Mouse (Mus musculus): ENCODE results near the gene Trf. TPM values are rescaled to one million over a fixed set of nuclear protein-coding genes. Genes with fewer than 3 reads are reported as not detected.

The Trf gene
- polyA plus RNA-seq, 1 experiment from 2014 or later = 44.0 TPM

- ATAC-seq (ENCODE audit: insufficient number of reproducible peaks, insufficient read depth, low FRiP score, low read depth) = no peak
- 92% methylated on average over 7 of the region's 7 CpGs for WGBS
- no peaks in the 10 kb centered on the region for H3K36me3 ChIP-seq (ENCODE audit: control insufficient read depth, insufficient read depth, low read length)
These were observed 5.5 kb downstream of the Trf start for GRCm38 (mm10) chr9:103224721-103225120.

DNA sequence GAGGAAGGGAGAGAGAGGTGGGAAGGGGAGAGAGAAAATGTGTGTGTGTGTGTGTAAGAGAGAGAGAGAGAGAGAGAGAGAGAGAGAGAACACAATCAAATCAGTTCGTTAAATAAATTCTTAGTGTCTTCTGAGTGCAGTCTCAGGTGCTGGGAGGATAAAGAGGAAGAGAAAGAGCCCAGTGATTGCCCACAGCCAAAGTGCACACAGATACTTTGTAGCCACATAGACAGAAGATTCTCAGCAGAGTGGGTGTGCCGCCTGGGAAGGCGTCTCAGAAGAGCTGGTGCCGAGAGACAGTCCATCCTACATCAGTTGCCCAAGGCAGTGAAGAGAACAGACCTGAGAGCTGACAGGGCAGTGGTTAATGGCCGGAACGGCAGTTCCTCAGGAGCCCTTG, 16.0 kb downstream of the Trf start:
- no peak for ATAC-seq (ENCODE audit: insufficient number of reproducible peaks, insufficient read depth, low FRiP score, low read depth)
- Histone ChIP-seq H3K27me3 (ENCODE audit: control insufficient read depth, insufficient read depth, low read length) (no peaks in the 10 kb centered on the region), H3K9me3 (ENCODE audit: control insufficient read depth, low read length) (no peaks in the 10 kb centered on the region), H3K4me3 (ENCODE audit: control insufficient read depth in 1 of 2, insufficient read depth in 1 of 2, low read depth in 1 of 2, low read length in 2 of 2) (no peak overlapping the region), H3K4me1 (ENCODE audit: control insufficient read depth in 2 of 2, insufficient read depth in 2 of 2, low read length in 2 of 2) (peaks cover 2 to 8% of the 10 kb centered on the region in 2 experiments; a peak in 2 of 4 replicates), H3K36me3 (ENCODE audit: control insufficient read depth, insufficient read depth, low read length) (no peaks in the 10 kb centered on the region), H3K27ac (replicated peaks in 1 of 2; ENCODE audit: control insufficient read depth in 1 of 2, insufficient read depth in 1 of 2, low read depth in 2 of 2, low read length in 2 of 2) (no peak overlapping the region), H3K9ac (ENCODE audit: low read length) (no peak overlapping the region), H3K4me2 (ENCODE audit: low read length) (no peak overlapping the region)
- 80% methylated on average over 6 of the region's 6 CpGs for WGBS

More at GRCm38 (mm10) chr9:103224721-103225120, 5.5 kb downstream of the Trf start:
- H3K9ac ChIP-seq (ENCODE audit: low read length) = no peak overlapping the region
- no peak overlapping the region for H3K4me2 ChIP-seq (ENCODE audit: low read length)
- H3K27ac ChIP-seq (replicated peaks in 1 of 2; ENCODE audit: control insufficient read depth in 1 of 2, insufficient read depth in 1 of 2, low read depth in 2 of 2, low read length in 2 of 2) = no peak overlapping the region
- no peaks in the 10 kb centered on the region for H3K27me3 ChIP-seq (ENCODE audit: control insufficient read depth, insufficient read depth, low read length)
- no peak overlapping the region for H3K4me3 ChIP-seq (ENCODE audit: control insufficient read depth in 1 of 2, insufficient read depth in 1 of 2, low read depth in 1 of 2, low read length in 2 of 2)
- no peaks in the 10 kb centered on the region for H3K9me3 ChIP-seq (ENCODE audit: control insufficient read depth, low read length)
- no peaks in the 10 kb centered on the region for H3K4me1 ChIP-seq (ENCODE audit: control insufficient read depth in 2 of 2, insufficient read depth in 2 of 2, low read length in 2 of 2)

DNA sequence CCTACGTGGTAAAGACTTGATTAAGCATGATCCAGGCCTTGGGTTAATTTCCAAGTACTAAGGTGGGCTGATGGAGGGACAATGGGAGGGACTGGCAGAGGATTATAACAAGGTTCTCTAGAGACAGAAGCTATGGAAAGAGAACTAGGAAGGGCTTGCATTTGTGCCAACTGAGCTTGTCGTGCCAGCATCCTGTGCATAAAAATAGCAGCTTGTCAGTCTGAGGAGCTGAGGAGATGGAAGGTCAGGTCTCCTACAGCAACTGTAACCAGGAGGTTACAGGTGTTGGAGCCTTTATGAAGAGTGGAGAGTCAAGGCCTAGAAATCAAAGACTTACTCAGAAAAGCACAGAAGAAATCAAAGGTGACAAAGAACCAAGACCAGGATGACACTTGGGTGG, 16.6 kb downstream of the Trf start:
- 33% methylated on average over 2 of the region's 2 CpGs for WGBS
- no peak for ATAC-seq (ENCODE audit: insufficient number of reproducible peaks, insufficient read depth, low FRiP score, low read depth)
- Histone ChIP-seq H3K4me1 (ENCODE audit: control insufficient read depth in 2 of 2, insufficient read depth in 2 of 2, low read length in 2 of 2) (peaks cover 2 to 8% of the 10 kb centered on the region in 2 experiments; a peak in 2 of 4 replicates), H3K4me3 (ENCODE audit: control insufficient read depth in 1 of 2, insufficient read depth in 1 of 2, low read depth in 1 of 2, low read length in 2 of 2) (no peak overlapping the region), H3K27me3 (ENCODE audit: control insufficient read depth, insufficient read depth, low read length) (no peaks in the 10 kb centered on the region), H3K9ac (ENCODE audit: low read length) (no peak overlapping the region), H3K9me3 (ENCODE audit: control insufficient read depth, low read length) (no peaks in the 10 kb centered on the region), H3K36me3 (ENCODE audit: control insufficient read depth, insufficient read depth, low read length) (no peaks in the 10 kb centered on the region), H3K27ac (replicated peaks in 1 of 2; ENCODE audit: control insufficient read depth in 1 of 2, insufficient read depth in 1 of 2, low read depth in 2 of 2, low read length in 2 of 2) (no peak overlapping the region), H3K4me2 (ENCODE audit: low read length) (no peak overlapping the region)

DNA sequence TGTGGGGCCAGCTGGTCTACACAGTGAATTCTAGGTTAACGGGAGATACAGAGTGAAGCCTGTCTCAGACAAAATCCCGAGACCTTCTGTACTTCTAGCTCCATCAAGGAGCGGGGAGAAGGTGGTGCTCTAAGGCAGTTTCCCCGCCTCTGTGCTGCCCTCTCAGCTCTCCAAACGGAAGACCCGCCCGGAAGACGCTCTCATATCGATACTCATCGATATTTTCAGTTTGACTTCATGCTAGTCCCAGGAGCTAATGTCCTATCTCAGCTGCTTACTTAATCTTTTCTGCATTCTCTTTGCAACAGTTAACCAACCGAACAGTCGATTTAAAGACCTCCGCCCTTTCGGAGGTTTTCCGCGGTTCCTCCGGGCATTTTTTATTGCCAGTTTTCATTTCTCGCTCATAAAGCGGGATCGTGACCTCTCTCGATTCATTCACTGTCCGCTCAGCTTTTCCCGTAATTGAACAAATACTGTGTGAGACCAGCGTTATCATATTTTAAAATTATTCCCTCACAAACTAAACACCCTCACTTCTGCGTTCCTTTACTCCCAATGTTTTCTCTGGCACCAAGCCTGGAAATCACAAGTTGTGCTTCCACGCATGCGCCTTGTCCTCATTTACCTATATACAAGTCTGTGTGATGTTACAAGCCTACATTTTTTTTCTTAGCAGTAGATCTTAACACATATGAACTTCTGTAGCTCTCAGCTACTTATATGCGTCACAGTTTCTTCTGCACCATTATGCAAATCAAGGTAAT, 17.4 kb downstream of the Trf start:
- Histone ChIP-seq H3K9ac (ENCODE audit: low read length) (0 out of 2 replicates have a peak overlapping the region, but pooled peaks have one; percentile 2), H3K27ac (replicated peaks in 1 of 2; ENCODE audit: control insufficient read depth in 1 of 2, insufficient read depth in 1 of 2, low read depth in 2 of 2, low read length in 2 of 2) (peak overlapping the region in 1 of 2 experiments; percentile 1; a peak in 1 of 4 replicates), H3K4me2 (ENCODE audit: low read length) (peak overlapping the region; percentile 50), H3K9me3 (ENCODE audit: control insufficient read depth, low read length) (no peaks in the 10 kb centered on the region), H3K4me3 (ENCODE audit: control insufficient read depth in 1 of 2, insufficient read depth in 1 of 2, low read depth in 1 of 2, low read length in 2 of 2) (peak overlapping the region; percentile 23 to 41), H3K36me3 (ENCODE audit: control insufficient read depth, insufficient read depth, low read length) (no peaks in the 10 kb centered on the region), H3K27me3 (ENCODE audit: control insufficient read depth, insufficient read depth, low read length) (no peaks in the 10 kb centered on the region), H3K4me1 (ENCODE audit: control insufficient read depth in 2 of 2, insufficient read depth in 2 of 2, low read length in 2 of 2) (peaks cover 2 to 8% of the 10 kb centered on the region in 2 experiments; a peak in 2 of 4 replicates)
- no peak for ATAC-seq (ENCODE audit: insufficient number of reproducible peaks, insufficient read depth, low FRiP score, low read depth)
- 62% methylated on average over 28 of the region's 28 CpGs for WGBS

DNA sequence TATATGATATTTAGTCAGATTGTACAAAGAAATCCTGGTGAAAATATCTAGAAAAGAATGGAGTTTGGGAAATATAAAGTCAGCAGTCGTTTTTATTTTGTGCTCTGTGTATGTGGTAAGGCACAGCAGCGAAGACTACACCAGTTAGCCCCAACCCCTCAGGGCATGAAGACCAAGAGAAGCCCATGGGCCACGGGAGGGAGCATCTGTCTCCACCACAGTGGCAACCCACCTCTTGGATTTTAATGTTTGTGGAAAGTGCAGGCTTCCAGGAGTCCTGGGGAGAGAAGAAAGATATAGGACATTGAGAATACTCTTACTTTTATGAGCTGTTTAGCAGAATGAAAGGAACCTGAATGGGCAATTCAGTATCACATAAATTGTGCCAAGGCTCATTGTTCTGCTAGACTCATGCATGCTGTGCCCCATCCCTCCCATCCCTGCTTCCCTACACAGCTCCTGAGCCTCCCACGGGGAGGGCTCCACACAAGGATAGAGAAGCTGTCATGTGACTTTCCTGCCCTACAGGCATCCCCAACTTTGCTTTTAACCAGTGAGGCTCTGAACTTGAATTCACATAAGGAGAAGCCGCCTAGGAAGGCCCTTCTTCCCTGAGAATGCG, 21.3 kb downstream of the Trf start:
- Histone ChIP-seq H3K36me3 (ENCODE audit: control insufficient read depth, insufficient read depth, low read length) (no peaks in the 10 kb centered on the region), H3K4me2 (ENCODE audit: low read length) (no peak overlapping the region), H3K27me3 (ENCODE audit: control insufficient read depth, insufficient read depth, low read length) (no peaks in the 10 kb centered on the region), H3K9me3 (ENCODE audit: control insufficient read depth, low read length) (no peaks in the 10 kb centered on the region), H3K4me3 (ENCODE audit: control insufficient read depth in 1 of 2, insufficient read depth in 1 of 2, low read depth in 1 of 2, low read length in 2 of 2) (no peak overlapping the region), H3K4me1 (ENCODE audit: control insufficient read depth in 2 of 2, insufficient read depth in 2 of 2, low read length in 2 of 2) (peaks cover 0 to 4% of the 10 kb centered on the region in 2 experiments; a peak in 1 of 4 replicates), H3K27ac (replicated peaks in 1 of 2; ENCODE audit: control insufficient read depth in 1 of 2, insufficient read depth in 1 of 2, low read depth in 2 of 2, low read length in 2 of 2) (no peak overlapping the region), H3K9ac (ENCODE audit: low read length) (no peak overlapping the region)
- 61% methylated on average over 6 of the region's 6 CpGs for WGBS
- no peak for ATAC-seq (ENCODE audit: insufficient number of reproducible peaks, insufficient read depth, low FRiP score, low read depth)

- Histone ChIP-seq H3K4me1 (ENCODE audit: control insufficient read depth in 2 of 2, insufficient read depth in 2 of 2, low read length in 2 of 2) (no peaks in the 10 kb centered on the region), H3K36me3 (ENCODE audit: control insufficient read depth, insufficient read depth, low read length) (no peaks in the 10 kb centered on the region), H3K4me3 (ENCODE audit: control insufficient read depth in 1 of 2, insufficient read depth in 1 of 2, low read depth in 1 of 2, low read length in 2 of 2) (peak overlapping the region in 1 of 2 experiments; percentile 26; a peak in 2 of 4 replicates), H3K4me2 (ENCODE audit: low read length) (peak overlapping the region; percentile 59), H3K27me3 (ENCODE audit: control insufficient read depth, insufficient read depth, low read length) (no peaks in the 10 kb centered on the region), H3K27ac (replicated peaks in 1 of 2; ENCODE audit: control insufficient read depth in 1 of 2, insufficient read depth in 1 of 2, low read depth in 2 of 2, low read length in 2 of 2) (no peak overlapping the region), H3K9ac (ENCODE audit: low read length) (no peak overlapping the region), H3K9me3 (ENCODE audit: control insufficient read depth, low read length) (no peaks in the 10 kb centered on the region)
- WGBS = 9% methylated on average over 16 of the region's 16 CpGs
- ATAC-seq (ENCODE audit: insufficient number of reproducible peaks, insufficient read depth, low FRiP score, low read depth) = peak; percentile 68; the same call in 1 of the 2 replicates
These were observed 22.4 kb downstream of the Trf start for GRCm38 (mm10) chr9:103207846-103208245.

DNA sequence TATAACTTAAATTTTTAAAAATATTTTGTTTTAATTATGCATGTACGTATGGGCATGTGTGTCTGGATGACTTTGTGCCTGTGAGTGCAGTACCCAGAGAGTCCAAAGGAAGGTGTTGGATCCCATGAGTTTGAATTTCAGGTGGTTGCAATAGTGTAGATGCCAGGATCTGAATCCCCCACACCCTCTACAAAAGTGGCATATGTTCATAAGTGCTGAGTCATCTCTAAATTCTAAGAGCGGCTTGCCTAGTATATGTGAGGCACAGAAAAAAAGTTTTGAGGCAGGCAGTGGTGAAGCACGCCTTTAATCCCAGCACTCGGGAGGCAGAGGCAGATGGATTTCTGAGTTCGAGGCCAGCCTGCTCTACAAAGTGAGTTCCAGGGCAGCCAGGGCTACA, 24.5 kb downstream of the Trf start:
- H3K4me1 ChIP-seq (ENCODE audit: control insufficient read depth in 2 of 2, insufficient read depth in 2 of 2, low read length in 2 of 2) = 0 out of 4 replicates have a peak, but pooled peaks cover 0 to 3% of the 10 kb centered on the region in 2 experiments
- no peaks in the 10 kb centered on the region for H3K9me3 ChIP-seq (ENCODE audit: control insufficient read depth, low read length)
- no peak overlapping the region for H3K4me3 ChIP-seq (ENCODE audit: control insufficient read depth in 1 of 2, insufficient read depth in 1 of 2, low read depth in 1 of 2, low read length in 2 of 2)
- H3K4me2 ChIP-seq (ENCODE audit: low read length) = no peak overlapping the region
- H3K9ac ChIP-seq (ENCODE audit: low read length) = no peak overlapping the region
- no peak overlapping the region for H3K27ac ChIP-seq (replicated peaks in 1 of 2; ENCODE audit: control insufficient read depth in 1 of 2, insufficient read depth in 1 of 2, low read depth in 2 of 2, low read length in 2 of 2)
- no peaks in the 10 kb centered on the region for H3K27me3 ChIP-seq (ENCODE audit: control insufficient read depth, insufficient read depth, low read length)
- ATAC-seq (ENCODE audit: insufficient number of reproducible peaks, insufficient read depth, low FRiP score, low read depth) = no peak
- WGBS = 84% methylated on average over 5 of the region's 5 CpGs
- no peaks in the 10 kb centered on the region for H3K36me3 ChIP-seq (ENCODE audit: control insufficient read depth, insufficient read depth, low read length)
